12 mouse cellular contexts compared by ENCODE assay signal in genomic region chr4:126204016-126204415, GRCm38 (mm10). TPM values are rescaled to one million over a fixed set of nuclear protein-coding genes. Genes with fewer than 3 reads are reported as not detected.
A peak's percentile ranks its signal among the peaks of the same experiment; 100 is the strongest.
DNase-seq lines count a peak whose midpoint lies in the region; ATAC-seq and TF ChIP-seq lines count a peak whose summit lies in the region.
"Had no signal": no experiment of that assay in that cellular context is flagged by ENCODE, and none has a peak within 500 bp of the region (broad histone marks: within the 10 kb centered on the region; RNA-seq: fewer than 3 reads in every experiment).

No protein-coding gene starts in this region.

- no peak overlapping the region for H3K4me3 ChIP-seq in gastrocnemius, adult 2 months
- no peak overlapping the region for H3K4me3 ChIP-seq in layer of hippocampus, adult 2 months
- 0 out of 4 replicates have a peak overlapping the region, but pooled peaks of 1 of the 2 experiments have one; percentile 78 for H3K4me3 ChIP-seq in ES-E14 (ENCODE audit: insufficient read depth in 1 of 2, low read depth in 1 of 2, low read length in 2 of 2, poor library complexity in 1 of 2, severe bottlenecking in 1 of 2)
- peak overlapping the region; percentile 77; the same call in 1 of the 2 replicates for H3K4me3 ChIP-seq in limb, embryonic 14.5 days (replicated peaks; ENCODE audit: low read length)

- H3K9me3 ChIP-seq in ES-E14 (ENCODE audit: control insufficient read depth, insufficient read depth, low read depth, low read length) = no peaks in the 10 kb centered on the region
- no peaks in the 10 kb centered on the region for H3K9me3 ChIP-seq in limb, embryonic 14.5 days (ENCODE audit: control insufficient read depth, low read length)

- DNase-seq in gastrocnemius, adult 2 months = no peak
- no peak for DNase-seq in gastrocnemius, postnatal 25 days
- DNase-seq in layer of hippocampus, adult 2 months (ENCODE audit: low spot score in 2 of 2) = no peak
- DNase-seq in layer of hippocampus, adult 18-20 months (ENCODE audit: low spot score in 2 of 2) = no peak
- peak; percentile 52 for DNase-seq in ES-E14 (ENCODE audit: low read depth, low spot score)
- DNase-seq in limb, embryonic 14.5 days (ENCODE audit: low spot score) = peak; percentile 62
- no peak for DNase-seq in adrenal gland, postnatal 25 days
- DNase-seq: adrenal gland, adult 8-10 months had no signal

- WGBS in limb, embryonic 14.5 days = 56% methylated on average over 8 of the region's 8 CpGs

- in situ Hi-C loops in ES-E14 (cut with MboI; ENCODE audit: low sequenced_read_pairs in 2 of 2, unreplicated experiment in 2 of 2) = no loop called here

- peaks cover 5% of the 10 kb centered on the region; the same call in 1 of the 2 replicates for H3K36me3 ChIP-seq in ES-E14 (ENCODE audit: control insufficient read depth, insufficient read depth, low read length, poor library complexity, severe bottlenecking)
- peaks cover 7% of the 10 kb centered on the region; the same call in 1 of the 2 replicates for H3K36me3 ChIP-seq in limb, embryonic 14.5 days (ENCODE audit: control insufficient read depth, insufficient read depth, low read length)

- no peaks in the 10 kb centered on the region for H3K27me3 ChIP-seq in limb, embryonic 14.5 days (ENCODE audit: control insufficient read depth, insufficient read depth, low read length)

- peaks cover 11 to 20% of the 10 kb centered on the region in 2 experiments for H3K4me1 ChIP-seq in ES-E14 (ENCODE audit: control insufficient read depth in 2 of 2, insufficient read depth in 2 of 2, low read length in 2 of 2, poor library complexity in 1 of 2)
- peaks cover 34% of the 10 kb centered on the region for H3K4me1 ChIP-seq in limb, embryonic 14.5 days (ENCODE audit: control insufficient read depth, insufficient read depth, low read length)

- no peak overlapping the region for H3K9ac ChIP-seq in ES-E14 (ENCODE audit: insufficient read depth, low read depth, low read length, poor library complexity, severe bottlenecking)
- H3K9ac ChIP-seq in limb, embryonic 14.5 days (ENCODE audit: low read depth, low read length, severe bottlenecking) = no peak overlapping the region

- H3K27ac ChIP-seq in gastrocnemius, adult 2 months = peak overlapping the region; percentile 97
- peak overlapping the region; percentile 99; the same call in 1 of the 2 replicates for H3K27ac ChIP-seq in layer of hippocampus, adult 2 months
- H3K27ac ChIP-seq in ES-E14 (ENCODE audit: insufficient read depth, low read depth, low read length, poor library complexity, severe bottlenecking) = no peak overlapping the region
- peak overlapping the region; percentile 93 for H3K27ac ChIP-seq in limb, embryonic 14.5 days (replicated peaks; ENCODE audit: low read depth, low read length)

- peak overlapping the region; percentile 54 for H3K4me2 ChIP-seq in limb, embryonic 14.5 days (replicated peaks; ENCODE audit: low read depth, low read length, severe bottlenecking)

- intact Hi-C loops in gastrocnemius, adult 2 months (cut with DNase I) = no loop called here

- TF ChIP-seq POLR2A in limb, embryonic 14.5 days (IDR thresholded peaks at IDR 0.05; ENCODE audit: borderline replicate concordance, extremely low read depth, insufficient read depth, insufficient read length) = no peak

- ATAC-seq in limb, embryonic 14.5 days (ENCODE audit: low FRiP score, low read depth) = no peak
- ATAC-seq in megakaryocyte-erythroid progenitor cell, adult 5-6 weeks (replicated peaks; ENCODE audit: low FRiP score, low TSS enrichment, poor library complexity, severe bottlenecking) = no peak
- ATAC-seq: intestine, embryonic 16.5 days had no signal

- no peak for TF ChIP-seq CTCF in gastrocnemius, adult 2 months (IDR thresholded peaks at IDR 0.05)
- no peak for TF ChIP-seq CTCF in layer of hippocampus, adult 2 months (conservative IDR thresholded peaks at IDR 0.05)

TF ChIP-seq in ES-E14, 5 proteins besides CTCF, POLR2A, EP300 and RAD21:
- TF ChIP-seq HCFC1 (IDR thresholded peaks at IDR 0.05; ENCODE audit: borderline replicate concordance, insufficient read depth, low read length) (no peak), CHD2 (IDR thresholded peaks at IDR 0.05; ENCODE audit: low read depth, low read length) (no peak), ZNF384 (IDR thresholded peaks at IDR 0.05; ENCODE audit: low read depth, low read length) (no peak), ZC3H11A (IDR thresholded peaks at IDR 0.05; ENCODE audit: borderline replicate concordance, low read depth, low read length) (no peak), MAFK (IDR thresholded peaks at IDR 0.05; ENCODE audit: insufficient read depth, low read depth, low read length) (no peak)

RNA-seq across cellular contexts. Expression of gene Thrap3, which starts 1.5 kb away (rescaled TPM):
- 100 to 1,000 TPM; 102 to 108 TPM for total RNA-seq in gastrocnemius, adult 2 months (2021)
- 10 to 100 TPM; 90.9 to 92.4 TPM for total RNA-seq in gastrocnemius, postnatal 25 days (2021)
- 100 to 1,000 TPM; 150 to 166 TPM for total RNA-seq in layer of hippocampus, adult 2 months (2021)
- 100 to 1,000 TPM; 136 to 145 TPM for total RNA-seq in layer of hippocampus, adult 18-20 months (2021)
- total RNA-seq in ES-E14 (2012; rRNA removed) = 202 and 211 TPM in 2 replicates
- polyA plus RNA-seq in limb, embryonic 14.5 days (2012; rRNA removed) = 168 and 191 TPM in 2 replicates
- 204 and 229 TPM in 2 replicates for polyA plus RNA-seq in limb, embryonic 14.5 days (2014; fragmentation: Nextera tagmentation; extraction: Ambion mirVana)
- total RNA-seq in adrenal gland, postnatal 25 days (2021) = 190 and 232 TPM in 2 replicates
- total RNA-seq in megakaryocyte-erythroid progenitor cell, adult 5-6 weeks (2014; fragmentation: Nextera tagmentation) = 266 and 395 TPM in 2 replicates
- total RNA-seq in megakaryocyte-erythroid progenitor cell, adult 5-6 weeks (2017) = 471 and 531 TPM in 2 replicates

RNA-seq across cellular contexts. Expression of gene Sh3d21, which starts 40.7 kb away (rescaled TPM):
- 1 to 10 TPM in 1 of 2 experiments, under 1 TPM in 1; 0.97 to 1.2 TPM for total RNA-seq in gastrocnemius, adult 2 months (2021)
- 1 to 10 TPM in 1 of 2 experiments, under 1 TPM in 1; 0.94 to 1.3 TPM for total RNA-seq in gastrocnemius, postnatal 25 days (2021)
- under 1 TPM; 0.59 to 0.81 TPM for total RNA-seq in layer of hippocampus, adult 2 months (2021)
- total RNA-seq in layer of hippocampus, adult 18-20 months (2021) = under 1 TPM; 0.57 to 0.58 TPM
- 2.4 and 3.0 TPM in 2 replicates for total RNA-seq in ES-E14 (2012; rRNA removed)
- polyA plus RNA-seq in limb, embryonic 14.5 days (2012; rRNA removed) = 7.1 and 8.5 TPM in 2 replicates
- 8.9 and 10.9 TPM in 2 replicates for polyA plus RNA-seq in limb, embryonic 14.5 days (2014; fragmentation: Nextera tagmentation; extraction: Ambion mirVana)
- total RNA-seq in adrenal gland, postnatal 25 days (2021) = 2.8 and 3.2 TPM in 2 replicates
- total RNA-seq in megakaryocyte-erythroid progenitor cell, adult 5-6 weeks (2014; fragmentation: Nextera tagmentation) = 0.72 TPM in 1 of 2 replicates, not detected in the other
- 1.1 TPM in 1 of 2 replicates, not detected in the other for total RNA-seq in megakaryocyte-erythroid progenitor cell, adult 5-6 weeks (2017)
- total RNA-seq: common myeloid progenitor, adult 5-6 weeks; monocyte, adult 5-6 weeks had no signal

RNA-seq across cellular contexts. Expression of gene Map7d1, which starts 52.1 kb away (rescaled TPM):
- 100 to 1,000 TPM; 177 to 199 TPM for total RNA-seq in gastrocnemius, adult 2 months (2021)
- total RNA-seq in gastrocnemius, postnatal 25 days (2021) = 100 to 1,000 TPM; 166 to 187 TPM
- 100 to 1,000 TPM; 246 to 249 TPM for total RNA-seq in layer of hippocampus, adult 2 months (2021)
- 100 to 1,000 TPM; 245 to 258 TPM for total RNA-seq in layer of hippocampus, adult 18-20 months (2021)
- total RNA-seq in ES-E14 (2012; rRNA removed) = 20.9 and 27.1 TPM in 2 replicates
- polyA plus RNA-seq in limb, embryonic 14.5 days (2012; rRNA removed) = 113 and 119 TPM in 2 replicates
- polyA plus RNA-seq in limb, embryonic 14.5 days (2014; fragmentation: Nextera tagmentation; extraction: Ambion mirVana) = 58.3 and 68.4 TPM in 2 replicates
- total RNA-seq in adrenal gland, postnatal 25 days (2021) = 55.0 and 68.0 TPM in 2 replicates
- 6.4 and 8.0 TPM in 2 replicates for total RNA-seq in megakaryocyte-erythroid progenitor cell, adult 5-6 weeks (2014; fragmentation: Nextera tagmentation)
- total RNA-seq in megakaryocyte-erythroid progenitor cell, adult 5-6 weeks (2017) = 13.2 and 14.5 TPM in 2 replicates

RNA-seq across cellular contexts. Expression of gene Eva1b, which starts 56.5 kb away (rescaled TPM):
- total RNA-seq in gastrocnemius, adult 2 months (2021) = 1 to 10 TPM; 2.9 to 4.4 TPM
- total RNA-seq in gastrocnemius, postnatal 25 days (2021) = 1 to 10 TPM; 6.3 to 6.8 TPM
- 1 to 10 TPM; 3.3 to 3.6 TPM for total RNA-seq in layer of hippocampus, adult 2 months (2021)
- total RNA-seq in layer of hippocampus, adult 18-20 months (2021) = 1 to 10 TPM; 1.8 to 1.9 TPM
- total RNA-seq in ES-E14 (2012; rRNA removed) = 44.2 and 48.7 TPM in 2 replicates
- polyA plus RNA-seq in limb, embryonic 14.5 days (2012; rRNA removed) = 120 and 155 TPM in 2 replicates
- 101 and 106 TPM in 2 replicates for polyA plus RNA-seq in limb, embryonic 14.5 days (2014; fragmentation: Nextera tagmentation; extraction: Ambion mirVana)
- total RNA-seq in adrenal gland, postnatal 25 days (2021) = 23.4 and 33.9 TPM in 2 replicates
- total RNA-seq in megakaryocyte-erythroid progenitor cell, adult 5-6 weeks (2014; fragmentation: Nextera tagmentation) = not detected in 2 replicates
- total RNA-seq in megakaryocyte-erythroid progenitor cell, adult 5-6 weeks (2017) = 0.91 TPM in 1 of 2 replicates, not detected in the other

RNA-seq across cellular contexts. Expression of gene Trappc3, which starts 58.1 kb away (rescaled TPM):
- 10 to 100 TPM; 18.6 to 24.3 TPM for total RNA-seq in gastrocnemius, adult 2 months (2021)
- 10 to 100 TPM; 18.0 to 21.0 TPM for total RNA-seq in gastrocnemius, postnatal 25 days (2021)
- 10 to 100 TPM; 85.4 to 90.5 TPM for total RNA-seq in layer of hippocampus, adult 2 months (2021)
- 10 to 100 TPM; 83.4 to 87.4 TPM for total RNA-seq in layer of hippocampus, adult 18-20 months (2021)
- 54.8 and 54.9 TPM in 2 replicates for total RNA-seq in ES-E14 (2012; rRNA removed)
- polyA plus RNA-seq in limb, embryonic 14.5 days (2012; rRNA removed) = 93.6 and 113 TPM in 2 replicates
- 34.5 and 38.3 TPM in 2 replicates for polyA plus RNA-seq in limb, embryonic 14.5 days (2014; fragmentation: Nextera tagmentation; extraction: Ambion mirVana)
- 88.0 and 93.9 TPM in 2 replicates for total RNA-seq in adrenal gland, postnatal 25 days (2021)
- total RNA-seq in megakaryocyte-erythroid progenitor cell, adult 5-6 weeks (2014; fragmentation: Nextera tagmentation) = 40.1 and 43.2 TPM in 2 replicates
- 55.9 and 81.1 TPM in 2 replicates for total RNA-seq in megakaryocyte-erythroid progenitor cell, adult 5-6 weeks (2017)

Comparison
In these comparisons a context has a peak if more than half of its experiments do, and no peak if none do; other contexts are left out.
1. DNase-seq: peak in ES-E14 (single experiment) and limb, embryonic 14.5 days (single experiment); none in gastrocnemius, adult 2 months (single experiment), gastrocnemius, postnatal 25 days (single experiment), layer of hippocampus, adult 2 months (0 of 2), layer of hippocampus, adult 18-20 months (0 of 2) and adrenal gland, postnatal 25 days (single experiment).